Mouse (Mus musculus) heart, postnatal 0 days (tissue): ENCODE measurements around the gene Dlx5. TPM values are rescaled to one million over a fixed set of nuclear protein-coding genes. Genes with fewer than 3 reads are reported as not detected.

Source experiments
- ATAC-seq: fragments of 200-750 bp; cut with Nextera tagmentation; 2 replicates; pipeline ENCODE4 v1.8.0; 2017; ENCODE audit warnings: low read depth, moderate number of reproducible peaks, moderate library complexity; ENCODE audit not compliant: insufficient read depth
- DNase-seq: peaks from one replicate; pipeline ENCODE4 v3.0.0-alpha.2; 2016; ENCODE audit warnings: low spot score
- H3K27ac ChIP-seq: fragments of 300-500 bp; sonication (generic); 2 replicates; pipeline ENCODE4 v1.5.1; 2014; ENCODE audit warnings: low read depth, mild to moderate bottlenecking
- H3K27me3 ChIP-seq: fragments of 300-500 bp; sonication (generic); 2 replicates; pipeline ENCODE4 v1.6.1; 2014; ENCODE audit warnings: low read length, mixed read lengths; ENCODE audit not compliant: control insufficient read depth, insufficient read depth
- H3K36me3 ChIP-seq: fragments of 300-500 bp; sonication (generic); replicated peaks from 2 replicates; pipeline ENCODE4 v1.6.1; 2014; ENCODE audit warnings: low read length, mixed read lengths; ENCODE audit not compliant: control insufficient read depth, insufficient read depth
- H3K4me1 ChIP-seq: fragments of 300-500 bp; sonication (generic); 2 replicates; pipeline ENCODE4 v1.6.1; 2014; ENCODE audit warnings: antibody characterized with exemption; ENCODE audit not compliant: control insufficient read depth, insufficient read depth
- H3K4me2 ChIP-seq: fragments of 300-500 bp; sonication (generic); 2 replicates; pipeline ENCODE4 v1.6.1; 2014; ENCODE audit warnings: low read depth, mild to moderate bottlenecking, low read length, moderate library complexity
- H3K4me3 ChIP-seq: fragments of 300-500 bp; sonication (generic); 2 replicates; pipeline ENCODE4 v1.5.1; 2014; ENCODE audit warnings: low read depth, low read length
- H3K9ac ChIP-seq: fragments of 300-500 bp; sonication (generic); replicated peaks from 2 replicates; pipeline ENCODE4 v1.6.1; 2014; ENCODE audit warnings: low read depth, low read length, mixed read lengths
- H3K9me3 ChIP-seq: fragments of 300-500 bp; sonication (generic); replicated peaks from 2 replicates; pipeline ENCODE4 v1.6.1; 2016; ENCODE audit warnings: low read length; ENCODE audit not compliant: control insufficient read depth
- CTCF ChIP-seq: IDR thresholded peaks from 2 replicates; pipeline ENCODE4 v1.5.1; 2016; ENCODE audit warnings: antibody characterized with exemption, control low read depth, low read depth
- EP300 ChIP-seq: IDR thresholded peaks from 2 replicates; pipeline ENCODE4 v1.6.1; 2016; ENCODE audit warnings: antibody characterized with exemption, low read depth
- WGBS: fragments of 180-500 bp; shearing (Covaris S2); extraction: QIAGEN DNeasy Blood & Tissue Kit; methylation state at CpG from one replicate; pipeline ENCODE4 v1.1.7; 2014; 5-methylcytosine and 5-hydroxymethylcytosine counted together
- polyA plus RNA-seq: library from polyadenylated mRNA; unstranded; fragments of >200 nt; fragmentation: Nextera tagmentation; extraction: Ambion mirVana; gene quantifications from 2 replicates; pipeline ENCODE4 v1.2.1, GENCODE M21; 2015
- total RNA-seq: library from RNA; depleted of rRNA; stranded (reverse); fragments of >200 nt; gene quantifications from 2 replicates; pipeline ENCODE4 v1.2.3, GENCODE M21; 2014; ENCODE audit warnings: low replicate concordance; rRNA removed

The Dlx5 gene
- total RNA-seq (0.58 TPM in 1 of 2 replicates, not detected in the other), polyA plus RNA-seq (0.68 and 0.97 TPM in 2 replicates)

DNA sequence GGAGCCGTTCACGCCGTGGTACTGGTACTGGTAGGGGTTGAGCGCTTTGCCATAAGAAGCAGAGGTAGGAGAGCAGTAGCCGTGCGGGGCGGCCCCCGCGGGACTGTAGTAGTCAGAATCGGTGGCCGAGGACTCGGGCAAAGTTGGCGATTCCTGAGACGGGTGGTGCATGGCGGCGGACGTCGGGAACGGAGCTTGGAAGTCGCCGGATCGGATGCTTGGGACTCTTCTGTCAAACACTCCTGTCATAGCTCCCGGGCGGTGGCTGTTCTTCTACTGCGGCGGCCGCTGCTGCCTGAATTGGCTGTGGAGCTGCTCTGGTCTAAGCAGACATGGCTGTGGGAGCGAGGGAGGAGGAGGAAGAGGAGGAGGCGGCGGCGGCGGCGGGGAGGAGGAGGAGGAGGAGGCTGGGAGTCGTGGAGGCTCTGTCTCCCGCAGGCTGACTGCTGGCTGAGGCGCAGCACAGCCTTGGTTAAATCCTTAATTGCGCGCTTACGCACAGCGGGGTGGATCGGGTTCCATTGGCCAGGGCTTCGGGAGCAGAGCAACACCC is at the start of gene Dlx5:
Gene Dlx5, minus strand, starts transcription at position 448 of the 553 bp plus-strand sequence.
- H3K9ac ChIP-seq, result 0 out of 2 replicates have a peak within 1 kb of the TSS, but pooled peaks have one; percentile 15
- under 1% methylated on average over 40 of the region's 42 CpGs for WGBS
- no peak for TF ChIP-seq CTCF
- no peak for TF ChIP-seq EP300
- peak within 1 kb of the TSS; percentile 60 for H3K4me3 ChIP-seq
- no peaks in the 10 kb centered on the region for H3K4me1 ChIP-seq
- H3K27ac ChIP-seq, result no peak within 1 kb of the TSS
- peaks cover 72% of the 10 kb centered on the region for H3K27me3 ChIP-seq
- H3K36me3 ChIP-seq, result no peaks in the 10 kb centered on the region
- DNase-seq (no peak), ATAC-seq (peak; percentile 50)
- no peaks in the 10 kb centered on the region for H3K9me3 ChIP-seq
- peak within 1 kb of the TSS; percentile 64 for H3K4me2 ChIP-seq

DNA sequence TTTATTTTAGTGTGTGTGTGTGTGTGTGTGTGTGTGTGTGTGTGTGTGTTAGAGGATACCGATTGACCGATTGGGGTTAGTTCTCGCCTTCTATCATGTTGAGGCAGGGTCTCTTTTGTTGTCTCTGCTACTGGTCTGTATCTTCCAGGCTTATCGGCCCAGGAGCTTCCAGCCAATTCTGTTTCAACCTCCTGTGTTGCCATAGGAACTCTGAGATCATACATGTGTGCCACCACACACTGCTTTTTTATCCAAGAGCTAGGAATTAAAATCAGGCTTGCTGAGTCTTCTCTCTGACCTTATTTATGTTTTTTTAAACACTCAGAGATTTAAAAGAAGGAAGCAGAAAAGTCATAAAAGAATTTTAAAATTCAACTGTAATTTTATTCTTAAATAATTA is 49.6 kb upstream of the Dlx5 start:
- H3K4me1 ChIP-seq, result no peaks in the 10 kb centered on the region
- no peak overlapping the region for H3K4me2 ChIP-seq
- no peaks in the 10 kb centered on the region for H3K36me3 ChIP-seq
- no peak overlapping the region for H3K4me3 ChIP-seq
- no peaks in the 10 kb centered on the region for H3K27me3 ChIP-seq
- ATAC-seq, result no peak
- no peaks in the 10 kb centered on the region for H3K9me3 ChIP-seq
- WGBS, result 69% methylated on average over 4 of the region's 4 CpGs
- DNase-seq, result no peak
- H3K9ac ChIP-seq, result no peak overlapping the region
- no peak overlapping the region for H3K27ac ChIP-seq
- TF ChIP-seq CTCF, result no peak
- TF ChIP-seq EP300, result no peak

DNA sequence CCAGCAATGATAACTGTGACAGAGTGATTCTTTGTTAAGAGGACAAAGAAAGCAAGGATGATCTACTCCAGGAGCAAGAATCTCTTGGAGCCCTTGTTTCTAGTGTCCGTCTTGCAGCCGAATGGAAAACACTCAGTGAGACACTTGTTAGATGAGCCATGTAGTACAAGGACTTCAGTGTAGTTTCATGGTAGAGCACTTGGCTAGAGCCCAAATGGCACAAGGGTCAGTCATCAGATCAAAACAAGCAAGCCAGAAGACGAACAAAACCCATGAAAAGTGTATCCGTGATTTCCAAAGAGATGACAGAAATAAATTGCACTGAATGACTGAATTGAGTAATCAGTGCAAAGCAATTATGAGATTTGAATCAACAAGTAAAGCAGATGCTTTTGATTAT is 48.9 kb upstream of the Dlx5 start:
- H3K27ac ChIP-seq, result no peak overlapping the region
- no peaks in the 10 kb centered on the region for H3K4me1 ChIP-seq
- DNase-seq, result no peak
- no peak overlapping the region for H3K4me3 ChIP-seq
- no peak overlapping the region for H3K4me2 ChIP-seq
- no peaks in the 10 kb centered on the region for H3K36me3 ChIP-seq
- TF ChIP-seq EP300 (no peak), CTCF (no peak)
- H3K27me3 ChIP-seq, result no peaks in the 10 kb centered on the region
- no peaks in the 10 kb centered on the region for H3K9me3 ChIP-seq
- ATAC-seq, result no peak
- WGBS, result 75% methylated on average over 4 of the region's 4 CpGs
- no peak overlapping the region for H3K9ac ChIP-seq

DNA sequence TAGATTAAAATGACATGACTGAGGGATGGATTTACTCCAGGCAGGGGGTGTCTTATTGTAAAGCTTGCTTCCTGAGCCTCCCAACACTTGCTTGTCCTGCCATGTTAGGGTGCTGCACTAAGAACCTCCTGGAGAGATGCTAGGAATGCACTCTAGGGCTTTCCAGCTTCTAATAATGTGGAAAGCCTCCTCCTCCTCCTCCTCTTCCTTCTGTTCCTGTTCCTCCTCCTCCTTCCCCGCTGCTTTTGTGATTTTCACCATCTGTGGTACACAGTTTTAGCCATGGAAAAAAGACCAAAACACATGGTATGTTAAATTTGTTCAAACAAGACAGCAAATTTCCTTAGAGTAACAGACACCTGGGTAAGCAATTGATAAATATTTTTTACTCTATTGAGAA is 43.4 kb upstream of the Dlx5 start:
- 38% methylated on average over 1 of the region's 1 CpGs for WGBS
- TF ChIP-seq CTCF, result no peak
- TF ChIP-seq EP300, result no peak
- Histone ChIP-seq H3K4me1 (no peaks in the 10 kb centered on the region), H3K27me3 (no peaks in the 10 kb centered on the region), H3K36me3 (no peaks in the 10 kb centered on the region), H3K9ac (no peak overlapping the region), H3K27ac (no peak overlapping the region), H3K4me3 (no peak overlapping the region), H3K9me3 (no peaks in the 10 kb centered on the region), H3K4me2 (no peak overlapping the region)
- DNase-seq, result no peak
- ATAC-seq, result no peak

DNA sequence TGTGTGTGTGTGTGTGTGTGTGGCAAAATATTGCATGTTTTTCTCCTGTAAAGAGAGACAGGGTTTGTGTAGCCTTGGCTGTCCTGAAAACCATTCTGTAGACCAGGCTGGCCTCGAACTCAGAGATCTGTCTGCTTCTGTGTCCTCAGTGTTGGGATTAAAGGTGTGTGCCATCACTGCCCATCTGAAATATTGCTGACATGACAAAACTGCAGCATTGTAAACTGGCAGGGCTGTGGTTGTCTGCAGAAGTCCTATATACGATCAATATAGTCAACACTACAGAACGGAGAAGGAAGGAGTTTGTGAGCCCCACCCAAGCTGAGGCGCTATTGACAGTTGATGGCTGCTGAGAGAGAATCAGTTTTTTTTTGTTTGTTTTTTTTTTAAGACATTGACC is 35.4 kb upstream of the Dlx5 start:
- Histone ChIP-seq H3K36me3 (no peaks in the 10 kb centered on the region), H3K27ac (no peak overlapping the region), H3K9ac (no peak overlapping the region), H3K4me1 (no peaks in the 10 kb centered on the region), H3K4me2 (no peak overlapping the region), H3K4me3 (no peak overlapping the region), H3K27me3 (no peaks in the 10 kb centered on the region), H3K9me3 (no peaks in the 10 kb centered on the region)
- ATAC-seq (no peak), DNase-seq (no peak)
- TF ChIP-seq EP300, result no peak
- no peak for TF ChIP-seq CTCF
- 87% methylated on average over 4 of the region's 4 CpGs for WGBS

DNA sequence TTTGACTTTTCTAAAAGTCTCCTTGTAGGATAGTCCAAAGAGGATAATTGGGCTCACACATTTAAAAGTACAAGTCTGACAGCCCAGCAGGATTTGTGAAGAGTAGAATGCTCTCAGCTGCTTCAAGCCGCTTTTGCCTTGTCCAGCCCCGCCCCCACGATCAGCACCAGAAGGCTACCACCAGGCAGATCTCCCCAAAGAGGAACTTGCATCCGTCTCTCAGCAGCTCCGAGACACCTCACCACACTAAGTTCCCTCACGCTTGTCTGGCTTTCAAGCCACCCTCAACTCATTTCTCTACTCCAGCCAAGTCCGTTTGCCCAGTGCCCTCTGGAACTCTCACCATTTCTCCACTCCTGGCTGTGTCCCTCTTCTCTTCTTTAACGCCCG is 33.6 kb upstream of the Dlx5 start:
- 47% methylated on average over 9 of the region's 9 CpGs for WGBS
- no peak for TF ChIP-seq EP300
- TF ChIP-seq CTCF, result no peak
- no peaks in the 10 kb centered on the region for H3K9me3 ChIP-seq

More for the DNA sequence above, 33.6 kb upstream of the Dlx5 start:
- H3K27me3 ChIP-seq, result no peaks in the 10 kb centered on the region
- H3K4me1 ChIP-seq, result no peaks in the 10 kb centered on the region
- DNase-seq (no peak), ATAC-seq (no peak)
- H3K9ac ChIP-seq, result no peak overlapping the region
- no peak overlapping the region for H3K4me3 ChIP-seq
- H3K4me2 ChIP-seq, result no peak overlapping the region
- no peaks in the 10 kb centered on the region for H3K36me3 ChIP-seq
- no peak overlapping the region for H3K27ac ChIP-seq
